ENCODE assay signal across 10 mouse cellular contexts in the genomic region with DNA sequence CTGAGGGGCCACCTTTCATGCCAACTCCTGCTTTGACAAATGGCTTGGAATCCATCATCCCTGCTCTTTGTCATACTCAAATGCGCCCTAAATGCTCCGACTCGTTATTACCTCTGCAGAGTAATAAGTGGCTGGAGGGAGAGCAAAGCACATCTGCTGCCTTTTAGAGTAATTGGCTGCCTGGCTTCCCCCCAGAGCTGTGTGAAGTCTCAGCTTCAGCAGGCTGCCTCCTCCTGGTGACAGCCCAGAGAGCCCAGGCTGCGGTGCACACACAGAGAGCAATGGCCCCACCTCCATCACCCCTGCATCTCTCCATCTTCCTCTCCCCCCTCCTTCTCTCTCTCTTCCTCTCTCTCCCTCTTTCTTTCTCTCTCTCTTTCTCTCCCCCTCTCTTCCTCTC. TPM values are rescaled to one million over a fixed set of nuclear protein-coding genes. Genes with fewer than 3 reads are reported as not detected.
DNase-seq lines count a peak whose midpoint lies in the region; ATAC-seq lines count a peak whose summit lies in the region.
"Had no signal": no experiment of that assay in that cellular context is flagged by ENCODE, and none has a peak within 500 bp of the region (broad histone marks: within the 10 kb centered on the region; RNA-seq: fewer than 3 reads in every experiment).

No protein-coding gene starts in this region.

- no peak overlapping the region for H3K4me3 ChIP-seq in forebrain, embryonic 14.5 days (ENCODE audit: low read depth, low read length)
- no peak overlapping the region for H3K4me3 ChIP-seq in midbrain, embryonic 14.5 days (replicated peaks; ENCODE audit: low read depth, low read length)
- H3K4me3 ChIP-seq: myocyte had no signal

- H3K4me1 ChIP-seq in forebrain, embryonic 14.5 days (ENCODE audit: control insufficient read depth, insufficient read depth, low read length): peaks cover 16% of the 10 kb centered on the region
- peaks cover 18% of the 10 kb centered on the region for H3K4me1 ChIP-seq in midbrain, embryonic 14.5 days (ENCODE audit: control insufficient read depth, insufficient read depth, low read length)

- H3K9ac ChIP-seq in forebrain, embryonic 14.5 days (ENCODE audit: low read length): peak overlapping the region; percentile 35; the same call in 1 of the 2 replicates
- no peak overlapping the region for H3K9ac ChIP-seq in midbrain, embryonic 14.5 days (replicated peaks; ENCODE audit: low read length)
- H3K9ac ChIP-seq: liver, embryonic 14.5 days had no signal

- H3K36me3 ChIP-seq in forebrain, embryonic 14.5 days (ENCODE audit: control insufficient read depth, insufficient read depth, low read length): no peaks in the 10 kb centered on the region
- no peaks in the 10 kb centered on the region for H3K36me3 ChIP-seq in midbrain, embryonic 14.5 days (ENCODE audit: control insufficient read depth, insufficient read depth, low read length)

- DNase-seq in thymus, postnatal 4 days: peak; percentile 16
- no peak for DNase-seq in thymus, postnatal 0 days (ENCODE audit: low spot score)
- DNase-seq in forebrain, embryonic 14.5 days (ENCODE audit: low spot score): peak; percentile 76
- peak; percentile 66 for DNase-seq in midbrain, embryonic 14.5 days
- no peak for DNase-seq in spleen, adult 12 weeks (ENCODE audit: low spot score)
- DNase-seq in thymus, postnatal 36 days: no peak
- DNase-seq: thymus, adult 2 months had no signal

- H3K27ac ChIP-seq in forebrain, embryonic 14.5 days (ENCODE audit: low read depth, low read length): peak overlapping the region; percentile 52; the same call in 1 of the 2 replicates
- peak overlapping the region; percentile 45 for H3K27ac ChIP-seq in midbrain, embryonic 14.5 days (replicated peaks; ENCODE audit: low read depth, low read length)
- H3K27ac ChIP-seq: liver, embryonic 14.5 days had no signal

- 0 out of 2 replicates have a peak overlapping the region, but pooled peaks have one; percentile 16 for H3K4me2 ChIP-seq in forebrain, embryonic 14.5 days (ENCODE audit: low read length)
- H3K4me2 ChIP-seq in midbrain, embryonic 14.5 days (ENCODE audit: low read length): no peak overlapping the region

- peak; percentile 84 for ATAC-seq in forebrain, embryonic 14.5 days
- ATAC-seq in midbrain, embryonic 14.5 days (ENCODE audit: low FRiP score, low TSS enrichment): peak; percentile 66; the same call in 1 of the 2 replicates
- no peak for ATAC-seq in activated CD4-positive, CD25-positive, alpha-beta regulatory T cell, adult 4 months

- no peaks in the 10 kb centered on the region for H3K9me3 ChIP-seq in forebrain, embryonic 14.5 days (replicated peaks; ENCODE audit: control insufficient read depth, low read length)
- no peaks in the 10 kb centered on the region for H3K9me3 ChIP-seq in midbrain, embryonic 14.5 days (ENCODE audit: control insufficient read depth, low read length)

- H3K27me3 ChIP-seq in forebrain, embryonic 14.5 days (replicated peaks; ENCODE audit: control insufficient read depth, insufficient read depth, low read length): no peaks in the 10 kb centered on the region
- no peaks in the 10 kb centered on the region for H3K27me3 ChIP-seq in midbrain, embryonic 14.5 days (ENCODE audit: control insufficient read depth, insufficient read depth, low read length)

- WGBS in forebrain, embryonic 14.5 days: 7% methylated on average over 4 of the region's 4 CpGs
- WGBS in midbrain, embryonic 14.5 days: 44% methylated on average over 4 of the region's 4 CpGs

RNA-seq across cellular contexts. Expression of gene Rasgef1c, which starts 25.5 kb away (rescaled TPM):
- 0.08 and 0.21 TPM in 2 replicates for polyA plus RNA-seq in thymus, postnatal 0 days (2015; fragmentation: Nextera tagmentation; extraction: Ambion mirVana)
- 10.9 and 15.6 TPM in 2 replicates for polyA plus RNA-seq in forebrain, embryonic 14.5 days (2014; fragmentation: Nextera tagmentation; extraction: Ambion mirVana)
- 24.9 and 36.2 TPM in 2 replicates for polyA plus RNA-seq in midbrain, embryonic 14.5 days (2014; fragmentation: Nextera tagmentation; extraction: Ambion mirVana)
- polyA plus RNA-seq in activated CD4-positive, CD25-positive, alpha-beta regulatory T cell, adult 4 months (2017; shearing (Covaris generic)): under 1 TPM in 1 of 2 experiments, not detected in 1; 0.50 TPM
- polyA plus RNA-seq: liver, embryonic 14.5 days; myocyte had no signal

Comparison
In these comparisons a context has a peak if more than half of its experiments do, and no peak if none do; other contexts are left out.
1. DNase-seq: peak in thymus, postnatal 4 days (single experiment), forebrain, embryonic 14.5 days (single experiment) and midbrain, embryonic 14.5 days (single experiment); none in thymus, postnatal 0 days (single experiment), spleen, adult 12 weeks (single experiment) and thymus, postnatal 36 days (0 of 2).